Mouse (Mus musculus): ENCODE data around the gene Abcc4.

GRCm38 (mm10) chr14:118579013-118579728 lies 126.8 kb downstream of the Abcc4 start:
- TF ChIP-seq POLR2A (IDR thresholded peaks at IDR 0.05; ENCODE audit: low read depth, low read length) (no peak), EP300 (IDR thresholded peaks at IDR 0.05; ENCODE audit: low read length) (no peak), NRF1 (IDR thresholded peaks at IDR 0.05; ENCODE audit: low read depth, low read length) (no peak), POLR2AphosphoS2 (IDR thresholded peaks at IDR 0.05; ENCODE audit: low read depth, low read length) (no peak), MAX (IDR thresholded peaks at IDR 0.05; ENCODE audit: low read length) (no peak), CTCF (conservative IDR thresholded peaks at IDR 0.05 in 1 of 2, IDR thresholded peaks at IDR 0.05 in 1 of 2; ENCODE audit: low read depth in 2 of 2, low read length in 2 of 2) (no peak)
